Mouse (Mus musculus): ENCODE results near the gene Sppl3.

Gene Sppl3

GRCm38 (mm10) chr5:115134234-115135165, 123.6 kb downstream of the Sppl3 start, which contains the start of gene Unc119b:
TSS of gene Unc119b (minus strand) at chr5:115134975.
- CTCF ChIA-PET, result interaction anchor here (0.6 to 3.4 kb wide), 34 partner anchors 9 to 1360 kb away, joined by 3 to 14 read pairs (median 4); partner anchors contain the start of gene Cabp1 (in 1 of the 4)
- POLR2A ChIA-PET, result interaction anchor here (0.6 to 20.5 kb wide), 68 partner anchors 7 to 961 kb away, joined by 3 to 367 read pairs (median 4); partner anchors contain the start of genes Acads (in 3 of the 4), Mlec (in 3 of the 4), 2210016L21Rik (in 1 of the 4) and Dynll1 (in 1 of the 4)

GRCm38 (mm10) chr5:115139124-115139523, 128.2 kb downstream of the Sppl3 start:
- POLR2A ChIA-PET, result interaction anchor here in 3 of 4 experiments (0.6 to 20.5 kb wide), 6 partner anchors 14 to 97 kb away, joined by 3 to 367 read pairs (median 6); partner anchors contain the start of gene Mlec (in 2 of the 3)

GRCm38 (mm10) chr5:115140726-115141125, 129.8 kb downstream of the Sppl3 start:
- ChIA-PET CTCF (no interaction called here), POLR2A (interaction anchor here in 3 of 4 experiments (0.8 to 20.5 kb wide), 8 partner anchors 11 to 63 kb away, joined by 3 to 367 read pairs (median 6); partner anchors contain the start of gene Mlec (in 2 of the 3))

More at GRCm38 (mm10) chr5:115139124-115139523, 128.2 kb downstream of the Sppl3 start:
- CTCF ChIA-PET, result interaction anchor here in 1 of 4 experiments (0.6 kb wide), 1 partner anchor 50 kb away, joined by 3 read pairs; no protein-coding TSS in a partner anchor

- CTCF ChIA-PET, result interaction anchor here in 2 of 4 experiments (0.8 to 1.3 kb wide), 4 partner anchors 10 to 32 kb away, joined by 3 to 4 read pairs (median 4); no protein-coding TSS in a partner anchor
- POLR2A ChIA-PET, result interaction anchor here (0.7 to 20.5 kb wide), 23 partner anchors 7 to 159 kb away, joined by 3 to 367 read pairs (median 5); partner anchors contain the start of genes Mlec (in 3 of the 4), Unc119b (in 2 of the 4), Acads (in 1 of the 4) and Dynll1 (in 1 of the 4)
These were observed 131.3 kb downstream of the Sppl3 start for GRCm38 (mm10) chr5:115142166-115142697.

- POLR2A ChIA-PET, result interaction anchor here (1.0 to 20.5 kb wide), 17 partner anchors 8 to 335 kb away, joined by 3 to 367 read pairs (median 6); partner anchors contain the start of genes Unc119b (in 3 of the 4), Mlec (in 2 of the 4), Acads (in 1 of the 4) and Dynll1 (in 1 of the 4)
- CTCF ChIA-PET, result no interaction called here
These were observed 132.6 kb downstream of the Sppl3 start for GRCm38 (mm10) chr5:115143552-115143951.

GRCm38 (mm10) chr5:115144471-115144870, 133.5 kb downstream of the Sppl3 start:
- CTCF ChIA-PET, result interaction anchor here in 3 of 4 experiments (0.6 to 2.7 kb wide), 12 partner anchors 9 to 165 kb away, joined by 3 to 14 read pairs (median 4); partner anchors contain the start of gene Unc119b (in 1 of the 3)
- POLR2A ChIA-PET, result interaction anchor here (0.7 to 20.5 kb wide), 39 partner anchors 9 to 419 kb away, joined by 3 to 367 read pairs (median 4); partner anchors contain the start of genes Mlec (in 3 of the 4), Unc119b (in 3 of the 4), Acads (in 2 of the 4) and Dynll1 (in 1 of the 4)

- POLR2A ChIA-PET, result interaction anchor here (0.5 to 20.5 kb wide), 60 partner anchors 10 to 418 kb away, joined by 3 to 367 read pairs (median 4); partner anchors contain the start of genes Mlec (in 4 of the 4), Unc119b (in 4 of the 4), Acads (in 3 of the 4) and 2210016L21Rik (in 1 of the 4)
- CTCF ChIA-PET, result interaction anchor here (0.6 to 2.7 kb wide), 15 partner anchors 10 to 166 kb away, joined by 3 to 14 read pairs (median 4); partner anchors contain the start of gene Unc119b (in 1 of the 4)
These were observed 134.5 kb downstream of the Sppl3 start for GRCm38 (mm10) chr5:115145253-115145968.

- ChIA-PET POLR2A (interaction anchor here (0.6 to 20.5 kb wide), 45 partner anchors 9 to 418 kb away, joined by 3 to 367 read pairs (median 4); partner anchors contain the start of genes Unc119b (in 4 of the 4), Acads (in 3 of the 4), Mlec (in 3 of the 4) and 2210016L21Rik (in 1 of the 4)), CTCF (interaction anchor here (0.5 to 2.7 kb wide), 13 partner anchors 10 to 167 kb away, joined by 3 to 14 read pairs (median 4); partner anchors contain the start of gene Unc119b (in 1 of the 4))
These were observed 135.2 kb downstream of the Sppl3 start for GRCm38 (mm10) chr5:115145976-115146746.

- ChIA-PET CTCF (interaction anchor here in 3 of 4 experiments (1.5 to 2.7 kb wide), 3 partner anchors 11 to 22 kb away, joined by 3 to 14 read pairs (median 6); partner anchors contain the start of gene Unc119b (in 1 of the 3)), POLR2A (interaction anchor here (0.6 to 20.5 kb wide), 19 partner anchors 10 to 168 kb away, joined by 3 to 367 read pairs (median 5); partner anchors contain the start of genes Unc119b (in 3 of the 4) and Mlec (in 2 of the 4))
These were observed 135.8 kb downstream of the Sppl3 start for GRCm38 (mm10) chr5:115146747-115147130.

GRCm38 (mm10) chr5:115147388-115147787, 136.5 kb downstream of the Sppl3 start:
- ChIA-PET POLR2A (interaction anchor here in 3 of 4 experiments (0.7 to 20.5 kb wide), 10 partner anchors 9 to 179 kb away, joined by 3 to 367 read pairs (median 17); partner anchors contain the start of genes Mlec (in 2 of the 3), Unc119b (in 2 of the 3) and Cabp1 (in 1 of the 3)), CTCF (interaction anchor here in 2 of 4 experiments (0.5 to 0.8 kb wide), 4 partner anchors 12 to 362 kb away, joined by 3 to 11 read pairs (median 3); partner anchors contain the start of gene Unc119b (in 1 of the 2))

GRCm38 (mm10) chr5:115148378-115148777, 137.4 kb downstream of the Sppl3 start:
- CTCF ChIA-PET, result interaction anchor here in 3 of 4 experiments (0.6 to 1.2 kb wide), 5 partner anchors 23 to 169 kb away, joined by 3 to 4 read pairs (median 3); partner anchors contain the start of gene Pop5 (in 1 of the 3)
- POLR2A ChIA-PET, result interaction anchor here in 2 of 4 experiments (1.2 to 20.5 kb wide), 8 partner anchors 8 to 124 kb away, joined by 3 to 367 read pairs (median 8); partner anchors contain the start of genes Mlec (in 2 of the 2), Cabp1 (in 1 of the 2), Rnf10 (in 1 of the 2) and Unc119b (in 1 of the 2)

Measured in embryonic stem cell, embryonic (primary cell).